Mouse (Mus musculus): ENCODE measurements at regions not wholly inside any gene's neighbourhood (a gene's known extent, or its start where the extent isn't known, plus 50 kb on each side); places are given as distances from the start of the nearest gene placed in this dataset.

DNA sequence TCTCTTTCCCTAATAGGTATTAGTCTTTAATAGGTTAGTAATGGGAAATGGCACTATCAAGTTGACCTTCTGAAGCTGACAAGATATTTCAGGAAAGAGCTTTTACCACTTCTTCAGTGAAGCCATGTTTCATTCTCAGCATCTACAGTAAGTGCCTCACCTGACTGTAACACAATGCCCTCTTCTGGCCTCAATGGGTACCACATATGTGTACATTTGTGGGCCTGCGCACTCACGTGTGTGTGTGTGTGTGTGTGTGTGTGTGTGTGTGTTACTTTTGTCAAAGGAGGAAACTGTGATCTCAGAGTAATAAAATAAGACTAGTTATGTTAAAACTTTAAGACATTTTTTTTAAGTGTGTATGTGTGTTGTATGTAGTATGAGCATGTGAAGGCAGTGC lies 601.8 kb upstream of the Ddx18 start:
- Histone ChIP-seq H3K4me1 (ENCODE audit: control insufficient read depth, insufficient read depth, low read length) (no peaks in the 10 kb centered on the region), H3K4me2 (replicated peaks; ENCODE audit: low read depth, low read length, severe bottlenecking) (no peak overlapping the region), H3K9me3 (ENCODE audit: control insufficient read depth, low read length) (no peaks in the 10 kb centered on the region), H3K4me3 (replicated peaks; ENCODE audit: low read length) (no peak overlapping the region), H3K9ac (ENCODE audit: low read depth, low read length, severe bottlenecking) (no peak overlapping the region), H3K27ac (replicated peaks; ENCODE audit: low read depth, low read length) (no peak overlapping the region), H3K36me3 (ENCODE audit: control insufficient read depth, insufficient read depth, low read length) (no peaks in the 10 kb centered on the region), H3K27me3 (ENCODE audit: control insufficient read depth, insufficient read depth, low read length) (no peaks in the 10 kb centered on the region)
- 78% methylated on average over 2 of the region's 2 CpGs for WGBS
- no peak for DNase-seq (ENCODE audit: low spot score)
- no peak for TF ChIP-seq POLR2A (IDR thresholded peaks at IDR 0.05; ENCODE audit: borderline replicate concordance, extremely low read depth, insufficient read depth, insufficient read length)
- ATAC-seq (ENCODE audit: low FRiP score, low read depth), result no peak

GRCm38 (mm10) chr1:122161798-122162197 lies 594.0 kb upstream of the Ddx18 start:
- DNase-seq (ENCODE audit: low spot score) (no peak), ATAC-seq (ENCODE audit: low FRiP score, low read depth) (no peak)
- H3K9ac ChIP-seq (ENCODE audit: low read depth, low read length, severe bottlenecking), result no peak overlapping the region
- H3K4me1 ChIP-seq (ENCODE audit: control insufficient read depth, insufficient read depth, low read length), result no peaks in the 10 kb centered on the region
- no peak overlapping the region for H3K4me3 ChIP-seq (replicated peaks; ENCODE audit: low read length)
- TF ChIP-seq POLR2A (IDR thresholded peaks at IDR 0.05; ENCODE audit: borderline replicate concordance, extremely low read depth, insufficient read depth, insufficient read length), result no peak
- H3K4me2 ChIP-seq (replicated peaks; ENCODE audit: low read depth, low read length, severe bottlenecking), result no peak overlapping the region
- H3K27me3 ChIP-seq (ENCODE audit: control insufficient read depth, insufficient read depth, low read length), result no peaks in the 10 kb centered on the region
- H3K9me3 ChIP-seq (ENCODE audit: control insufficient read depth, low read length), result no peaks in the 10 kb centered on the region
- H3K27ac ChIP-seq (replicated peaks; ENCODE audit: low read depth, low read length), result no peak overlapping the region
- no peaks in the 10 kb centered on the region for H3K36me3 ChIP-seq (ENCODE audit: control insufficient read depth, insufficient read depth, low read length)
- WGBS, result 94% methylated on average over 1 of the region's 1 CpGs

DNA sequence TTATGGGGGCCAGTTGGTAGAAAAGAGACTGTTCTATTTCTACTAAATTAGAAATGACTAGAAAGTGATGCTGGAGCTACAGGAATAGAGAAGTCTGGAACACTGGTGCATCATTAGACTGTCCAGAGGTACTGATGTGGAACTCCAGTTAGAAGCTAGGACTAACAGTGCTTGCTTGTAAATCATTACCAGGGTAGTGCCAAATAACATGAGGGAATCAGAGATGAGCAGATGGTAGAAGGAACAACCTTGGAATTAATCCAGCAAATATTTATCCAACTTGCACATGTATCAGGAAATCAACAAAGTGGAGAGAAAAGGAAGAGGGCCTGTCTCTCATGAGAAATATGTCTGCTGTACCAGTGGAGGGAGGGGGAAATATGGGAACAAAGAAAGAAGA lies 573.6 kb upstream of the Ddx18 start:
- Histone ChIP-seq H3K36me3 (ENCODE audit: control insufficient read depth, insufficient read depth, low read length) (no peaks in the 10 kb centered on the region), H3K4me3 (replicated peaks; ENCODE audit: low read length) (no peak overlapping the region), H3K27ac (replicated peaks; ENCODE audit: low read depth, low read length) (no peak overlapping the region), H3K9me3 (ENCODE audit: control insufficient read depth, low read length) (no peaks in the 10 kb centered on the region), H3K4me1 (ENCODE audit: control insufficient read depth, insufficient read depth, low read length) (no peaks in the 10 kb centered on the region), H3K27me3 (ENCODE audit: control insufficient read depth, insufficient read depth, low read length) (no peaks in the 10 kb centered on the region), H3K9ac (ENCODE audit: low read depth, low read length, severe bottlenecking) (no peak overlapping the region), H3K4me2 (replicated peaks; ENCODE audit: low read depth, low read length, severe bottlenecking) (no peak overlapping the region)
- DNase-seq (ENCODE audit: low spot score) (no peak), ATAC-seq (ENCODE audit: low FRiP score, low read depth) (no peak)
- no peak for TF ChIP-seq POLR2A (IDR thresholded peaks at IDR 0.05; ENCODE audit: borderline replicate concordance, extremely low read depth, insufficient read depth, insufficient read length)

DNA sequence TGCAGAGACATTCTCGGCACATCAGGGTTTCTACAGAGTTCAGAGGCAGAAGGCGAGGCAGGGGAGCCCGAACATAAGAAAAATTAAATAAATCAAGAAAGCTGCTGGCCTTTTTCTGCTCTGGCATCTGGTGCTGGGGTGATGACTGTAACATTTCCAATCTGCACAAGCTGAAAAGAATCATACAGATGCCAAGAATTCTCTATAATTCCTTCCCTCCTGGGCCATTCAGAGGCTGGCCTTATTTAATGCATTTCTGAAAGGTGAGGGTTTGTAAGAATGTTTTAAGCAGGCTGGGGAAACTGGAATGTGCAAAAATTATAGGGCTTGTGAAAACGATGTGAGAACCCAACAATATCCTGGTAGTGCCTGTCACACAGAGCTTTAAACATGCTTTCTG lies 556.2 kb upstream of the Ddx18 start:
- peak; percentile 51 for DNase-seq (ENCODE audit: low spot score)
- 0 out of 2 replicates have a peak, but pooled peaks cover 2% of the 10 kb centered on the region for H3K4me1 ChIP-seq (ENCODE audit: control insufficient read depth, insufficient read depth, low read length)
- no peak overlapping the region for H3K4me3 ChIP-seq (replicated peaks; ENCODE audit: low read length)
- TF ChIP-seq POLR2A (IDR thresholded peaks at IDR 0.05; ENCODE audit: borderline replicate concordance, extremely low read depth, insufficient read depth, insufficient read length), result no peak
- 30% methylated on average over 4 of the region's 4 CpGs for WGBS
- H3K4me2 ChIP-seq (replicated peaks; ENCODE audit: low read depth, low read length, severe bottlenecking), result no peak overlapping the region
- H3K9ac ChIP-seq (ENCODE audit: low read depth, low read length, severe bottlenecking), result no peak overlapping the region
- no peaks in the 10 kb centered on the region for H3K27me3 ChIP-seq (ENCODE audit: control insufficient read depth, insufficient read depth, low read length)
- no peak overlapping the region for H3K27ac ChIP-seq (replicated peaks; ENCODE audit: low read depth, low read length)
- no peaks in the 10 kb centered on the region for H3K36me3 ChIP-seq (ENCODE audit: control insufficient read depth, insufficient read depth, low read length)
- ATAC-seq (ENCODE audit: low FRiP score, low read depth), result peak; percentile 64
- H3K9me3 ChIP-seq (ENCODE audit: control insufficient read depth, low read length), result no peaks in the 10 kb centered on the region

DNA sequence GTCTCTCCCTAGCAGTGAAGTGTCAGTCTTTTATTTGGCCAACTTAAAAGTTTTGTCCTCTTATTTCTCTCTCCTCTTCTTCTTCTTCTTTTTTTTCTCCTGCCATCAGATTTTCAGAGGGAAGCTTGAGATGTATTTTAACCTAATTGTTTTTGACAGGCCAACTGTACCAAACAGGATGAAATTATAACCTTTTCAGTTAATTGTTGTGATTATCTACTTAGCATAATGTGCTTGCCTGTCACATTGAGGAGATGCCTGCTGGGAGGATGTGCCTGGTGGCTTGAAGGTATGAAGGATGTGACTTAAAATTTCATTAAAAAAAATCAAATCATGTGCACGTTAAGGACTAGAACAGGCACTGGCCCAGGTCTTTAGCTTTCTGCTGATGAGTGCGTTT lies 527.9 kb upstream of the Ddx18 start:
- no peak for TF ChIP-seq POLR2A (IDR thresholded peaks at IDR 0.05; ENCODE audit: borderline replicate concordance, extremely low read depth, insufficient read depth, insufficient read length)
- no peak overlapping the region for H3K4me3 ChIP-seq (replicated peaks; ENCODE audit: low read length)
- ATAC-seq (ENCODE audit: low FRiP score, low read depth) (no peak), DNase-seq (ENCODE audit: low spot score) (no peak)
- H3K27ac ChIP-seq (replicated peaks; ENCODE audit: low read depth, low read length), result no peak overlapping the region
- H3K36me3 ChIP-seq (ENCODE audit: control insufficient read depth, insufficient read depth, low read length), result no peaks in the 10 kb centered on the region
- 75% methylated on average over 2 of the region's 2 CpGs for WGBS
- no peaks in the 10 kb centered on the region for H3K9me3 ChIP-seq (ENCODE audit: control insufficient read depth, low read length)
- H3K9ac ChIP-seq (ENCODE audit: low read depth, low read length, severe bottlenecking), result no peak overlapping the region
- H3K4me1 ChIP-seq (ENCODE audit: control insufficient read depth, insufficient read depth, low read length), result no peaks in the 10 kb centered on the region
- H3K27me3 ChIP-seq (ENCODE audit: control insufficient read depth, insufficient read depth, low read length), result no peaks in the 10 kb centered on the region
- no peak overlapping the region for H3K4me2 ChIP-seq (replicated peaks; ENCODE audit: low read depth, low read length, severe bottlenecking)

DNA sequence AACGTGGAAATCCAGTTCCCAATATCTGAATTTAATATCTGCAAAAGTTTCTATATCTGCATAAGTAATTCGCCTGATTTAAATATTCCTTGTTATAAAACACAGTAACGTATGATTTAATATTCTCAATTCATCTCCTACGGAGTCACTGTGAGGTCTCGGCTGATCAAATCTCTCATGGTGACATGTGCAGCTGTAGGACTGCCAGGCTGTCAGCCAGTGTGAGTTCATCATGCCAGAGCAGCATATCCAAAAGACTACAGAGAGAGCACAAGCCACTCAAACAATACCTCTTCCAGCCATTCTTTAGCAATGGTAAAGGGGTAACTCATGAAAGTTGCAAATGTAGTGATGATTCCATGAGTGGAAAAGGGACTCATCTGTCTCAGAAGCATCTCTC lies 514.7 kb upstream of the Ddx18 start:
- no peaks in the 10 kb centered on the region for H3K36me3 ChIP-seq (ENCODE audit: control insufficient read depth, insufficient read depth, low read length)
- H3K9ac ChIP-seq (ENCODE audit: low read depth, low read length, severe bottlenecking), result no peak overlapping the region
- no peak for ATAC-seq (ENCODE audit: low FRiP score, low read depth)
- no peaks in the 10 kb centered on the region for H3K9me3 ChIP-seq (ENCODE audit: control insufficient read depth, low read length)
- no peak overlapping the region for H3K27ac ChIP-seq (replicated peaks; ENCODE audit: low read depth, low read length)
- H3K4me1 ChIP-seq (ENCODE audit: control insufficient read depth, insufficient read depth, low read length), result no peaks in the 10 kb centered on the region
- no peak overlapping the region for H3K4me3 ChIP-seq (replicated peaks; ENCODE audit: low read length)
- no peak for DNase-seq (ENCODE audit: low spot score)
- WGBS, result 85% methylated on average over 5 of the region's 5 CpGs
- no peak overlapping the region for H3K4me2 ChIP-seq (replicated peaks; ENCODE audit: low read depth, low read length, severe bottlenecking)
- no peak for TF ChIP-seq POLR2A (IDR thresholded peaks at IDR 0.05; ENCODE audit: borderline replicate concordance, extremely low read depth, insufficient read depth, insufficient read length)
- H3K27me3 ChIP-seq (ENCODE audit: control insufficient read depth, insufficient read depth, low read length), result no peaks in the 10 kb centered on the region
